Mouse (Mus musculus): ENCODE data around the gene 2210016L21Rik. TPM values are rescaled to one million over a fixed set of nuclear protein-coding genes. Genes with fewer than 3 reads are reported as not detected.

2210016L21Rik gene
- total RNA-seq, 1 experiment, result 16.7 TPM

DNA sequence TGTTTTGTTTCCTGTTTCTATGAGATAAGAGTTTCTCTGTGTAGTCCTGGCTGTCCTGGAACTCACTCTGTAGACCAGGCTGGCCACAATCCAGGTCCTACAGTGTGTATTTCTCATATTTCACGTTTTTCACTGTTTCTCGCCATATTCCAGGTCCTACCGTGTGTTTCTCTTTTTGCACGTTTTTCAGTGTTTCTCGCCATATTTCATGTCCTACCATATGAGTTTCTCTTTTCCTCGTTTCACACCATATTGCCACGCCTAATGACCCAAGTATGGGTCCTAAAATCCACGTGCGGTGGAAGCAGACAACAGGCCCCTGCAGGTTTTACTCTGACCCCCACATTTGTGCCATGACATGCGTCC is 19.6 kb upstream of the 2210016L21Rik start:
- Histone ChIP-seq H3K4me3 (ENCODE audit: insufficient read depth in 1 of 2, low read depth in 1 of 2, low read length in 2 of 2, poor library complexity in 1 of 2, severe bottlenecking in 1 of 2) (no peak overlapping the region), H3K27ac (ENCODE audit: insufficient read depth, low read depth, low read length, poor library complexity, severe bottlenecking) (no peak overlapping the region), H3K9me3 (ENCODE audit: control insufficient read depth, insufficient read depth, low read depth, low read length) (no peaks in the 10 kb centered on the region), H3K9ac (ENCODE audit: insufficient read depth, low read depth, low read length, poor library complexity, severe bottlenecking) (no peak overlapping the region), H3K4me1 (ENCODE audit: control insufficient read depth in 2 of 2, insufficient read depth in 2 of 2, low read length in 2 of 2, poor library complexity in 1 of 2) (no peaks in the 10 kb centered on the region), H3K36me3 (ENCODE audit: control insufficient read depth, insufficient read depth, low read length, poor library complexity, severe bottlenecking) (no peaks in the 10 kb centered on the region)
- in situ Hi-C loops (cut with MboI; ENCODE audit: low sequenced_read_pairs in 2 of 2, unreplicated experiment in 2 of 2), result no loop called here
- DNase-seq (ENCODE audit: low read depth, low spot score), result no peak
- no peak for TF ChIP-seq ZC3H11A (IDR thresholded peaks at IDR 0.05; ENCODE audit: borderline replicate concordance, low read depth, low read length)
- no peak for TF ChIP-seq ZNF384 (IDR thresholded peaks at IDR 0.05; ENCODE audit: low read depth, low read length)
- TF ChIP-seq MAFK (IDR thresholded peaks at IDR 0.05; ENCODE audit: insufficient read depth, low read depth, low read length), result no peak

DNA sequence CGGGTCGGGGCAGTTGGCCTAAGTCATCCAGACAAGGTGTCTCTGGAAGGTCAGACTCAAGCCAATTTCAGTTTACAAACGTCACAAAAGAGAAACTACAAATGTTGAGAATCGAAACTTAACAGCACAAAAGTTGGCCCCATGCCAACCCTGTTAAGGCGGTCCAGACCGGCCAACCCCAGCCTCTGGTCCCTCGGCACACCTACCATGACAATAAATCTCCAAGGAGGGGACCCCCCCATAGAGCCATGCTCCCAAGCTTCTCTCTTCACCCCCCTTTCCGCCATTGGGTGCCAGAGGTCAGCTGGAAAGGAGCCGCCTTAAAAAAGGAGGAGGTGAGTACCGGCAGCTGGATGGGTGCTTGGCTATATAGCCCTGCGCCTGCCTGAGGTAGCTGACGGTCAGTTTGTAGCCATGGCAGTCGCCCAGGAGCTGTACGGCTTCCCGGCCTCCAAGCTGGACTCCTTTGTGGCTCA is 18.9 kb upstream of the 2210016L21Rik start, which contains the start of gene Oasl1:
TSS of gene Oasl1 (plus strand) at position 243 of the 476 bp plus-strand sequence.
- H3K4me3 ChIP-seq (ENCODE audit: insufficient read depth in 1 of 2, low read depth in 1 of 2, low read length in 2 of 2, poor library complexity in 1 of 2, severe bottlenecking in 1 of 2), result peak within 1 kb of the TSS; percentile 35 to 38; a peak in 2 of 4 replicates
- no peaks in the 10 kb centered on the region for H3K36me3 ChIP-seq (ENCODE audit: control insufficient read depth, insufficient read depth, low read length, poor library complexity, severe bottlenecking)
- no peak within 1 kb of the TSS for H3K27ac ChIP-seq (ENCODE audit: insufficient read depth, low read depth, low read length, poor library complexity, severe bottlenecking)
- H3K9me3 ChIP-seq (ENCODE audit: control insufficient read depth, insufficient read depth, low read depth, low read length), result no peaks in the 10 kb centered on the region
- no peak for TF ChIP-seq ZNF384 (IDR thresholded peaks at IDR 0.05; ENCODE audit: low read depth, low read length)
- TF ChIP-seq HCFC1 (IDR thresholded peaks at IDR 0.05; ENCODE audit: borderline replicate concordance, insufficient read depth, low read length), result no peak
- no peak for TF ChIP-seq MAFK (IDR thresholded peaks at IDR 0.05; ENCODE audit: insufficient read depth, low read depth, low read length)
- TF ChIP-seq CHD2 (IDR thresholded peaks at IDR 0.05; ENCODE audit: low read depth, low read length), result no peak
- TF ChIP-seq ZC3H11A (IDR thresholded peaks at IDR 0.05; ENCODE audit: borderline replicate concordance, low read depth, low read length), result no peak
- no peak for DNase-seq (ENCODE audit: low read depth, low spot score)
- in situ Hi-C loops (cut with MboI; ENCODE audit: low sequenced_read_pairs in 2 of 2, unreplicated experiment in 2 of 2), result no loop called here
- no peaks in the 10 kb centered on the region for H3K4me1 ChIP-seq (ENCODE audit: control insufficient read depth in 2 of 2, insufficient read depth in 2 of 2, low read length in 2 of 2, poor library complexity in 1 of 2)
- H3K9ac ChIP-seq (ENCODE audit: insufficient read depth, low read depth, low read length, poor library complexity, severe bottlenecking), result peak within 1 kb of the TSS; percentile 53; the same call in 1 of the 2 replicates

DNA sequence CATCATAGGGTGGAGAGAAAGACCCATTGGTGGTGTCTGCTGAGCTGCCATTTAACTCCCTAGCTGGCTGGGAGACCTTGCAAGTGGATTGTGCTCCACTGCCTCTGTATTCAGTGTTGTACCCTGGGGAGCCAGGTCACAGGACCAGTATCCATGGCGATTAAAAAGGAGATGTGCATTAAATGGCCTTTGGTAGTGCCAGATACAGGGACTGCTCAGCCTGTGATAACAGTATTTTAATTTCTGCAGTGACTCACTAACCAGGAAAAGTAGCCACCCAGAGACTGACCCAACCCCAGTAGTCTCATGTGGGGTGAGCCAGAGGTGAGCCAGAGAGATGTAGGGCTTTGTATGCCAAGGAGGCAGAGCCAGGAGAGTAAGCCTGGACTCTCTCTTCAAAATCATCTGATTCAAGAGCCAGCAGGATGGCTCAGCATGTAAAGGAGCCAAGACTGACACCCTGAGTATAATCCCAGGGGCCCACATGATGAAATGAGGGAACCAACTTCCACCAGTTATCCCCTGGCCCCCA is 15.7 kb upstream of the 2210016L21Rik start:
- no peak overlapping the region for H3K27ac ChIP-seq (ENCODE audit: insufficient read depth, low read depth, low read length, poor library complexity, severe bottlenecking)
- no peaks in the 10 kb centered on the region for H3K9me3 ChIP-seq (ENCODE audit: control insufficient read depth, insufficient read depth, low read depth, low read length)
- no peaks in the 10 kb centered on the region for H3K4me1 ChIP-seq (ENCODE audit: control insufficient read depth in 2 of 2, insufficient read depth in 2 of 2, low read length in 2 of 2, poor library complexity in 1 of 2)
- H3K4me3 ChIP-seq (ENCODE audit: insufficient read depth in 1 of 2, low read depth in 1 of 2, low read length in 2 of 2, poor library complexity in 1 of 2, severe bottlenecking in 1 of 2), result no peak overlapping the region
- TF ChIP-seq ZNF384 (IDR thresholded peaks at IDR 0.05; ENCODE audit: low read depth, low read length), result no peak
- TF ChIP-seq MAFK (IDR thresholded peaks at IDR 0.05; ENCODE audit: insufficient read depth, low read depth, low read length), result no peak
- no peak for TF ChIP-seq ZC3H11A (IDR thresholded peaks at IDR 0.05; ENCODE audit: borderline replicate concordance, low read depth, low read length)
- TF ChIP-seq HCFC1 (IDR thresholded peaks at IDR 0.05; ENCODE audit: borderline replicate concordance, insufficient read depth, low read length), result no peak
- no peak for TF ChIP-seq CHD2 (IDR thresholded peaks at IDR 0.05; ENCODE audit: low read depth, low read length)
- no peak overlapping the region for H3K9ac ChIP-seq (ENCODE audit: insufficient read depth, low read depth, low read length, poor library complexity, severe bottlenecking)
- no peaks in the 10 kb centered on the region for H3K36me3 ChIP-seq (ENCODE audit: control insufficient read depth, insufficient read depth, low read length, poor library complexity, severe bottlenecking)
- in situ Hi-C loops (cut with MboI; ENCODE audit: low sequenced_read_pairs in 2 of 2, unreplicated experiment in 2 of 2), result no loop called here
- no peak for DNase-seq (ENCODE audit: low read depth, low spot score)

DNA sequence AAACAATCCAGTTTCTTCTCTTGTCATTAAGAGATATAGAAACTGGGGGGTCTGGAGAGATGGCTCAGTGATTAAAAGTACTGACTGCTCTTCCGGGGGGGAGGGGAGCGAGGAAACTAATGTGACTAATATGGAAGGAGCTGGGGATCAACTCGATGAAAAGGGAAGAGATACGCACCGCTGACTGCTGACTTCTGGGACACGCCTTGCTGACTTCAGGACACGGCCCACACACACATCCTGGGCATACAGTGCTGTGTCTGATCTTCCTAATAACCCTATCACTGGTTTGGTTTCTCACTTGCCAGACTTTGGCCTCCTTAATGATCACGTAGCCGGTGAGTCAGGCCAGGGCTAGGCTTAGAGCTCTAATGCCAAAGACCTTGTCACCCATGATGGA is 15.2 kb upstream of the 2210016L21Rik start:
- Histone ChIP-seq H3K4me1 (ENCODE audit: control insufficient read depth in 2 of 2, insufficient read depth in 2 of 2, low read length in 2 of 2, poor library complexity in 1 of 2) (no peaks in the 10 kb centered on the region), H3K9me3 (ENCODE audit: control insufficient read depth, insufficient read depth, low read depth, low read length) (no peaks in the 10 kb centered on the region), H3K27ac (ENCODE audit: insufficient read depth, low read depth, low read length, poor library complexity, severe bottlenecking) (no peak overlapping the region), H3K36me3 (ENCODE audit: control insufficient read depth, insufficient read depth, low read length, poor library complexity, severe bottlenecking) (no peaks in the 10 kb centered on the region), H3K9ac (ENCODE audit: insufficient read depth, low read depth, low read length, poor library complexity, severe bottlenecking) (no peak overlapping the region), H3K4me3 (ENCODE audit: insufficient read depth in 1 of 2, low read depth in 1 of 2, low read length in 2 of 2, poor library complexity in 1 of 2, severe bottlenecking in 1 of 2) (no peak overlapping the region)
- no peak for DNase-seq (ENCODE audit: low read depth, low spot score)
- in situ Hi-C loops (cut with MboI; ENCODE audit: low sequenced_read_pairs in 2 of 2, unreplicated experiment in 2 of 2), result no loop called here
- TF ChIP-seq MAFK (IDR thresholded peaks at IDR 0.05; ENCODE audit: insufficient read depth, low read depth, low read length) (no peak), HCFC1 (IDR thresholded peaks at IDR 0.05; ENCODE audit: borderline replicate concordance, insufficient read depth, low read length) (no peak), CHD2 (IDR thresholded peaks at IDR 0.05; ENCODE audit: low read depth, low read length) (no peak), ZC3H11A (IDR thresholded peaks at IDR 0.05; ENCODE audit: borderline replicate concordance, low read depth, low read length) (no peak), ZNF384 (IDR thresholded peaks at IDR 0.05; ENCODE audit: low read depth, low read length) (no peak)

DNA sequence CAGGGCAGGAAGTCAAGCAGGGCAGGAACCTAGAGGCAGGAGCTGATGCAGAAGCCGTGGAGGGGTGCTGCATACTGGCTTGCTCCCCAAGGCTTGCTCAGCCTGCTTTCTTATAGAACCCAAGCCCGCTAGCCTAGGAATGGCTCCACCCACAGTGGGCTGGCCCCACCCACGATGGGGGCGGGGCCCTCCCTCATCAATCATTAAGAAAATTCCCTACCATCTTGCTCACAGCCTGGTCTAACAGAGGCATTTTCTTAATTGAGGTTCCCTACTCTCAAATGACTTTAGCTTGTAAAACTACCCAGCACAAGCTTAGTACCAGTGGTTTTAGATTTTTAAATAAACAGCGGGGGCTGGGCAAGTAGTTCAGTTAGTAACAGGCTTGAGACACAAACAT is 10.3 kb upstream of the 2210016L21Rik start:
- Histone ChIP-seq H3K4me3 (ENCODE audit: insufficient read depth in 1 of 2, low read depth in 1 of 2, low read length in 2 of 2, poor library complexity in 1 of 2, severe bottlenecking in 1 of 2) (no peak overlapping the region), H3K4me1 (ENCODE audit: control insufficient read depth in 2 of 2, insufficient read depth in 2 of 2, low read length in 2 of 2, poor library complexity in 1 of 2) (peaks cover 0 to 13% of the 10 kb centered on the region in 2 experiments; a peak in 2 of 4 replicates), H3K9me3 (ENCODE audit: control insufficient read depth, insufficient read depth, low read depth, low read length) (no peaks in the 10 kb centered on the region), H3K36me3 (ENCODE audit: control insufficient read depth, insufficient read depth, low read length, poor library complexity, severe bottlenecking) (no peaks in the 10 kb centered on the region), H3K9ac (ENCODE audit: insufficient read depth, low read depth, low read length, poor library complexity, severe bottlenecking) (no peak overlapping the region), H3K27ac (ENCODE audit: insufficient read depth, low read depth, low read length, poor library complexity, severe bottlenecking) (no peak overlapping the region)
- DNase-seq (ENCODE audit: low read depth, low spot score), result no peak
- in situ Hi-C loops (cut with MboI; ENCODE audit: low sequenced_read_pairs in 2 of 2, unreplicated experiment in 2 of 2), result no loop called here
- TF ChIP-seq HCFC1 (IDR thresholded peaks at IDR 0.05; ENCODE audit: borderline replicate concordance, insufficient read depth, low read length) (no peak), MAFK (IDR thresholded peaks at IDR 0.05; ENCODE audit: insufficient read depth, low read depth, low read length) (no peak), ZNF384 (IDR thresholded peaks at IDR 0.05; ENCODE audit: low read depth, low read length) (no peak), CHD2 (IDR thresholded peaks at IDR 0.05; ENCODE audit: low read depth, low read length) (no peak), ZC3H11A (IDR thresholded peaks at IDR 0.05; ENCODE audit: borderline replicate concordance, low read depth, low read length) (no peak)
